Mouse (Mus musculus): ENCODE measurements at regions not wholly inside any gene's neighbourhood (a gene's known extent, or its start where the extent isn't known, plus 50 kb on each side); places are given as distances from the start of the nearest gene placed in this dataset.

DNA sequence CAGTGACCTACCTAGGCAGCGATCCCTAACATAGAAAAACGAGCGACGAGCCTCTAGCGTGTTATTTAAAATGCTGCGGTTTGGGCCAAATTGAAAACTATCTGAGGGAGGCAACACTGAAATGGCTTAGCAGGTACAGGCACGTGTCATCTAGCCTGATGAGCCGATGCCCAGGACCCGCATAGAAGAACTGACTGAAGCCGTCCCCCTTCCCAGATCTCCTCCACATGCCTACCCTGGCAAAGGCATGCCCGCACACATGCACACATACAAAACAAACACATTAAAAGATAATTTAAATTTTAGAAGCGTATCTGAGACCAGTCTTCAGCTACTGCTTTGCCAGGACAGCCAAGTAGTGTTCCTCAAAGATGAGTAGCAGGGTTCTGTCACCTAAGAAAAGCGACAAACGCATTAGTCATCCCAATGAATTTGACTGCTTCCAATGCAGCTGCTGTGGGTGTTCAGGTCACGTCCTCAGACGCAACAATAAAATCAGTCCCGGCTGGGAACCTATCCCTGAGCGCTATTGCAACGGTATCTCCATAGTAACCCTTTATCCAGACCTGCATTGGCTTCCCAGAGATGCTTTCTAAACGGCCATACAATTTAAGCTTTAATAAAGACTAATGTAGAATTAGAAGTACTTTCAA is 577.0 kb upstream of the Gm10131 start:
- no peak for TF ChIP-seq POLR2A (IDR thresholded peaks at IDR 0.05; ENCODE audit: extremely low read depth, insufficient read depth, low read length)
- TF ChIP-seq CTCF (IDR thresholded peaks at IDR 0.05; ENCODE audit: low read depth, low read length) = no peak
